Mouse (Mus musculus): Measurements from ENCODE around the gene Cby3.

DNA sequence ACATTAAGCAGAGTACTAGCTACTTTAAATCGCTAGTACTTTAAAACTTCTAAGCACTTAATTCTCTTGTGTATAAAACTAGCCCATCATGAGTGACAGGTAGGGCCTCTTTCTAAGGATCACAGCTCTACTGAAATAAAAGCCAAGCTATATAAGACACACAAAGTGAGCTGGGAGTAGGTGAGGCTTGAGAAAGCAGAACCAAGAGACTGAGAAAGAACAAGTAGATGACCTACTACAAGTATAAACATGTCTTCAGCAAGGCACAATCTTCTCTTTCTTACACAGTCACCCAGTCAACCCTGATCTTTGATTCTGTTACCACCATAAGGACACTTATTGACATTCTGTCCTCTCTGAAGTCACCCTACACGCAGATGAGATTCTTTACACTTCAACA, 41.5 kb upstream of the Cby3 start:
- TF ChIP-seq POLR2A (IDR thresholded peaks at IDR 0.05; ENCODE audit: low read depth, low read length) (no peak), CTCF (IDR thresholded peaks at IDR 0.05; ENCODE audit: borderline replicate concordance, insufficient read depth, low read length) (no peak)
